Mouse (Mus musculus): ENCODE data around the gene Pdia2. TPM values are rescaled to one million over a fixed set of nuclear protein-coding genes. Genes with fewer than 3 reads are reported as not detected.

Pdia2 gene
- polyA plus RNA-seq, 1 experiment from 2014 or later = 2.2 TPM

Other genes starting within 250 kb of the Pdia2 start
- gene A930017K11Rik, start 246.5 kb downstream of the Pdia2 start, polyA plus RNA-seq (2014; fragmentation: Nextera tagmentation; extraction: Ambion mirVana) = 0.14 and 0.25 TPM in 2 replicates
- 12.7 and 15.2 TPM in 2 replicates for gene Capn15, start 213.3 kb downstream of the Pdia2 start, polyA plus RNA-seq (2014; fragmentation: Nextera tagmentation; extraction: Ambion mirVana)
- gene Rab11fip3, start 129.5 kb downstream of the Pdia2 start, polyA plus RNA-seq (2014; fragmentation: Nextera tagmentation; extraction: Ambion mirVana) = 11.9 and 12.8 TPM in 2 replicates
- gene Decr2, start 108.8 kb downstream of the Pdia2 start, polyA plus RNA-seq (2014; fragmentation: Nextera tagmentation; extraction: Ambion mirVana) = 30.5 and 34.3 TPM in 2 replicates
- 81.7 and 84.2 TPM in 2 replicates for gene Nme4, start 103.5 kb downstream of the Pdia2 start, polyA plus RNA-seq (2014; fragmentation: Nextera tagmentation; extraction: Ambion mirVana)
- gene Tmem8, start 85.8 kb downstream of the Pdia2 start, polyA plus RNA-seq (2014; fragmentation: Nextera tagmentation; extraction: Ambion mirVana) = 0.20 and 0.33 TPM in 2 replicates
- gene Mrpl28, start 75.6 kb downstream of the Pdia2 start, polyA plus RNA-seq (2014; fragmentation: Nextera tagmentation; extraction: Ambion mirVana) = 241 and 257 TPM in 2 replicates
- 7.8 and 10.1 TPM in 2 replicates for gene Axin1, start 60.4 kb downstream of the Pdia2 start, polyA plus RNA-seq (2014; fragmentation: Nextera tagmentation; extraction: Ambion mirVana)
- 3.7 and 5.8 TPM in 2 replicates for gene Rgs11, start 3.9 kb upstream of the Pdia2 start, polyA plus RNA-seq (2014; fragmentation: Nextera tagmentation; extraction: Ambion mirVana)
- 6.4 and 7.6 TPM in 2 replicates for gene Arhgdig, start 8.7 kb upstream of the Pdia2 start, polyA plus RNA-seq (2014; fragmentation: Nextera tagmentation; extraction: Ambion mirVana)
- gene Fam234a, start 45.2 kb upstream of the Pdia2 start, polyA plus RNA-seq (2014; fragmentation: Nextera tagmentation; extraction: Ambion mirVana) = 34.4 and 39.7 TPM in 2 replicates
- gene Luc7l, start 53.8 kb upstream of the Pdia2 start, polyA plus RNA-seq (2014; fragmentation: Nextera tagmentation; extraction: Ambion mirVana) = 70.2 and 77.2 TPM in 2 replicates
- gene Neurl1b, start 215.7 kb upstream of the Pdia2 start, polyA plus RNA-seq (2014; fragmentation: Nextera tagmentation; extraction: Ambion mirVana) = 2.0 and 3.0 TPM in 2 replicates